Mouse (Mus musculus) neutrophil, adult 59 days (primary cell): ENCODE results near the gene Gal3st2c. TPM values are rescaled to one million over a fixed set of nuclear protein-coding genes. Genes with fewer than 3 reads are reported as not detected.

ENCODE experiments used
- total RNA-seq, 2 experiments: library from RNA; stranded (reverse); gene quantifications; 1 replicate in 1 of 2; 2 replicates in 1 of 2; pipeline ENCODE4 v1.2.4; 2023

The Gal3st2c gene
- total RNA-seq, result under 1 TPM in 1 of 2 experiments, not detected in 1; 0.09 TPM

GRCm38 (mm10) chr1:93990209-93990608, at the start of gene Gal3st2c:
Gal3st2c (plus strand) TSS chr1:93990509.

GRCm38 (mm10) chr1:94020151-94020550, 29.8 kb downstream of the Gal3st2c start, which contains the start of gene Neu4:
Neu4 (plus strand) TSS chr1:94020451.

GRCm38 (mm10) chr1:94052373-94052772, 62.1 kb downstream of the Gal3st2c start, which contains the start of gene Pdcd1:
Pdcd1 (minus strand) TSS chr1:94052553.

Other genes starting within 250 kb of the Gal3st2c start
- gene Atg4b, start 239.0 kb upstream of the Gal3st2c start, total RNA-seq, result 10 to 100 TPM; 66.2 to 72.5 TPM
- 10 to 100 TPM; 25.7 to 33.6 TPM for gene Thap4, start 235.6 kb upstream of the Gal3st2c start, total RNA-seq
- gene Dtymk, start 188.6 kb upstream of the Gal3st2c start, total RNA-seq, result 10 to 100 TPM; 40.2 to 49.4 TPM
- 10 to 100 TPM; 30.5 to 30.8 TPM for gene Ing5, start 186.5 kb upstream of the Gal3st2c start, total RNA-seq
- 10 to 100 TPM; 18.8 to 19.8 TPM for gene D2hgdh, start 165.6 kb upstream of the Gal3st2c start, total RNA-seq
- gene Gal3st2, start 129.2 kb upstream of the Gal3st2c start, total RNA-seq, result not detected
- under 1 TPM in 1 of 2 experiments, not detected in 1; 0.64 TPM for gene Gal3st2b, start 72.2 kb upstream of the Gal3st2c start, total RNA-seq
- not detected for gene Neu4, start 29.9 kb downstream of the Gal3st2c start, total RNA-seq
- gene Pdcd1, start 62.0 kb downstream of the Gal3st2c start, total RNA-seq, result not detected